Mouse (Mus musculus): ENCODE results near the gene Hras. TPM values are rescaled to one million over a fixed set of nuclear protein-coding genes. Genes with fewer than 3 reads are reported as not detected.

Hras gene
- polyA plus RNA-seq, 1 experiment from 2014 or later: 48.0 TPM

DNA sequence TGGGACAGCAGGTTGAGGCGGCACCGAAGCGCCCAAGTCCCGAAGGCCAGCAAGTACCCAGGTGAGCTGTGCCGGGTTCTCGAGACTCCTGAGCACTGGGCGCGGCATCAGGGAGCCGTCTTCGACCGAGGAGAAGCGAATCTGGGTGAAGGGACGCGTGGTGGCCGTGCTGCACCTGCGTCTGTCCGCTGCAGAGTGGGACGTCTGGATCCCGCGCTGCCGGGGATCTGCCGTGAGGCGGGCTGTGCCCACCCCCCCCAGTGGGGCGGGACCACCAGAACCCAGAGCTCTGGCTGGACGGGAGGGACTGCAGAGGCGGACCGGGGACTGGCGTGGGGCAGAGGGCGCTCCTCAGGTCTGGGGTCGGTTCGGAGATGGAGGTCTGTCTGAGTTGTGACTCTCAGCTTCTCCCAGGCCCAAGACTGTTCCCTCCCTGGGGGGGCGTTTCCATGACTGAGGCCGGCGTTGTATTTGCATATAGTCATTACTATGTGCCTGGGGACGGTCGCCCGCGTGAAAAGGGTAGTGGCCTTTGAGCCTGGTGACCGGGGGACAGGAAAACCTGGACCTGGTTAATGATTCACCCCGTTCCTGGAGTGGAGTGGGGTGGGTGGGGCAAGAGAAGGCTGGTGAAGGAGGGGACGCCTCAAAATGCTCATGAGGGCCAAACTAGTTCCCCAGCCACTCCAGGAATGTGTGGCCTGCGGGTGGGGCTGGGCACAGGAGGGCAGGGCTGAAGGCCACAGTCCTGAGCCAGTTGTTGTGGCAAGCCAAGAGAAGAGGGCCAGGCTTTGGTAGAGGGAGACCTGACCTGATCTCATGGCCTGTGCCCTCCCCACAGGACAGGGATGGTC lies 22.3 kb upstream of the Hras start:
- Histone ChIP-seq H3K4me1 (ENCODE audit: control insufficient read depth, insufficient read depth, low read length) (peaks cover 57% of the 10 kb centered on the region), H3K36me3 (ENCODE audit: control insufficient read depth, insufficient read depth, low read length) (no peaks in the 10 kb centered on the region), H3K27me3 (ENCODE audit: control insufficient read depth, insufficient read depth, low read length) (no peaks in the 10 kb centered on the region), H3K9me3 (replicated peaks; ENCODE audit: control insufficient read depth, low read length) (no peaks in the 10 kb centered on the region), H3K27ac (ENCODE audit: low read length) (peak overlapping the region; percentile 96), H3K4me2 (ENCODE audit: low read depth, low read length) (peak overlapping the region; percentile 85), H3K9ac (ENCODE audit: low read length) (peak overlapping the region; percentile 84), H3K4me3 (replicated peaks; ENCODE audit: low read length) (peak overlapping the region; percentile 68)
- peak; percentile 71 for ATAC-seq (ENCODE audit: insufficient read depth, low FRiP score)
- WGBS: under 1% methylated on average over 42 of the region's 42 CpGs

DNA sequence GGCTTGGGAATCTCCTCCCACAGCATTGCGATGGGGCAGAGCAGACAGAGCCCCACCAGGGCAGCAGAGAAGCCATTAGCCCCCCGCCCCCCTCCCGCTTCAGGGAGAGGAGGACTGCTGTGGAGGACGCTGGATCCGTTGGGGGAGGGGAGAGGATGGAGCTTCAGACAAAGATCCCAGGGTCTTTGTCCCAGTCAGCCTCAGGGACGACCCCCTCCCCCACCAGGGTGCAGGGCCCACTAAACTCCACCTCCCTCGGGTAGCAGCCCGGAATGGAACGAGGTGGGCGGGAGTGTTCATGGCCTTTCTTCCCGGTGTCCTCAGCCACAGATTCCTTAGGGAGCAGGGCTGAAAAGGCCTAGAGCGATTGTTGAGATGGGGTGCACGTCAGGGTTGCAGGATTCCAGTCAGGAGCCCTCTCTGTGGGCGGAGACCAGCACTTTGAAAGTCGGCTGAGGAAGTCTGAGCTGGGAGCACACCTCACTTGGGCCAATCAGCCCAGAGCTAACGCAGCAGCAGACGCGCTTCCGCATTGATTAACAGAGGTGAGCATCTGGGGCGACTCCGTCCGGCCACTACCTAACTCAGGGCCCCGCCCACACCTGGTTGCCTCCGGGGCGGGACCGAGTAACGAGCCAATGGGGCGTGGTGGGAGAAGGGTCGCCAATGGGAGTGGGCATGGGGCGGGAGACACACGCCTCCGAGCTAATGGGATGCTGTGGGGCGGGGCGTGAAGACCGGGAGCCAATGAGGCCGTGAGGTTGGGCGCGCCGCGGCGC lies 21.5 kb upstream of the Hras start, which contains the start of gene Rassf7:
TSS of gene Rassf7 (plus strand) at position 760 of the 779 bp plus-strand sequence.
- no peaks in the 10 kb centered on the region for H3K36me3 ChIP-seq (ENCODE audit: control insufficient read depth, insufficient read depth, low read length)
- WGBS: under 1% methylated on average over 41 of the region's 41 CpGs
- peak; percentile 93 for ATAC-seq (ENCODE audit: insufficient read depth, low FRiP score)
- H3K4me1 ChIP-seq (ENCODE audit: control insufficient read depth, insufficient read depth, low read length): peaks cover 50% of the 10 kb centered on the region
- peak within 1 kb of the TSS; percentile 85 for H3K4me2 ChIP-seq (ENCODE audit: low read depth, low read length)
- H3K27ac ChIP-seq (ENCODE audit: low read length): peak within 1 kb of the TSS; percentile 97
- no peaks in the 10 kb centered on the region for H3K9me3 ChIP-seq (replicated peaks; ENCODE audit: control insufficient read depth, low read length)
- H3K9ac ChIP-seq (ENCODE audit: low read length): peak within 1 kb of the TSS; percentile 84
- H3K27me3 ChIP-seq (ENCODE audit: control insufficient read depth, insufficient read depth, low read length): no peaks in the 10 kb centered on the region
- peak within 1 kb of the TSS; percentile 68 for H3K4me3 ChIP-seq (replicated peaks; ENCODE audit: low read length)

DNA sequence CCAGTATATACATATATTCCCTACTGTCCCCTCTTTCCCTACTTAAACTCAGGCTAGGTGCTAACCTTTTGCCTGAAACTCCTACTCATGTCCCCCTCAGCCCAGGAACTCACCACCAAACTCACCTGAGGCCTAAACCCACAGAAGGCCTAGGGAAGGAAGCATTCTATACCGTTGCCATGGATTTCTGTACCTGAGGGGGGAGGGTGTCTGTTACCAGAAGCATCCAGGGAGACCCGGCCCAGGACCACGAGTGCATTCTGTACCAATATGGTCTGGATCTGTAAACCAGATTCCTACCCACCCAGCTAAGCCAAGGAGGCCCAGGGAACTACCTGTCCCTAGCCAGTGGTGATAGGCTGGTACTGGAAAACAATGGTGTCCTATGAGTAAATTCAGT lies 20.5 kb upstream of the Hras start:
- no peak overlapping the region for H3K4me2 ChIP-seq (ENCODE audit: low read depth, low read length)
- WGBS: 59% methylated on average over 3 of the region's 3 CpGs
- H3K9ac ChIP-seq (ENCODE audit: low read length): no peak overlapping the region
- no peak overlapping the region for H3K4me3 ChIP-seq (replicated peaks; ENCODE audit: low read length)
- H3K36me3 ChIP-seq (ENCODE audit: control insufficient read depth, insufficient read depth, low read length): no peaks in the 10 kb centered on the region
- H3K9me3 ChIP-seq (replicated peaks; ENCODE audit: control insufficient read depth, low read length): no peaks in the 10 kb centered on the region
- H3K4me1 ChIP-seq (ENCODE audit: control insufficient read depth, insufficient read depth, low read length): peaks cover 42% of the 10 kb centered on the region
- no peak for ATAC-seq (ENCODE audit: insufficient read depth, low FRiP score)
- no peaks in the 10 kb centered on the region for H3K27me3 ChIP-seq (ENCODE audit: control insufficient read depth, insufficient read depth, low read length)
- H3K27ac ChIP-seq (ENCODE audit: low read length): peak overlapping the region; percentile 97

DNA sequence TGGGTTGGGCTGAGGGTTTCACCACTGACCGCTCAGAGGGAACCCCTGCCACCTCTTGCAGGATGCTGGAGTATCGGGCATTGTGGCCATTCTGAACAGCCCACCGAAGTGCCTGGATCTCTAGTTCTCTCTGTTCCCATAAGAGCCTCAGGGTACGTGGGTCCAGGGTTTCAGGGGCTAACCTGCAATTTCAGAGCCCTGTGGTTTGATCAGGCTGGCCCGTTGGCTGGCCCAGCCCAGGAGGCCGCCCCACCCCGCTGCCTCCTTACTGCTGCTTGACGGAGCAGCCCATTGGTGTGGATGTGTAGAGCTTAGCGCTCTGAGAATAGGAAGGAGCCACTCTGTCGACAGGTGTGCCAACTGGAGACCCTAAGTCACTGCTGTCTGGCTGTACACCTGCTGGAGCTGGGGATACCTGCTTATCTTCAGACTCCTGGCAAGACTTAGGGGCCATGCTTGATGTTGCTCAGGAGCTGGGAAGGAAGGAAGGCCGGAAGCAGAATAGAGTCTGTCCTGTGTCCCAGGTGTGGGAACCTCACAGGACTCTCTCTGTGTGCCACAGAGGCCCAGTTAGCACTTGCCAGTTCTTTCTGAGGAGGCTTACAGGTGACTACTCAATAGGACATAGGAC lies 19.9 kb upstream of the Hras start, which contains the start of gene Lmntd2:
TSS of gene Lmntd2 (minus strand) at position 476 of the 631 bp plus-strand sequence.
- H3K4me3 ChIP-seq (replicated peaks; ENCODE audit: low read length): peak within 1 kb of the TSS; percentile 68
- H3K27me3 ChIP-seq (ENCODE audit: control insufficient read depth, insufficient read depth, low read length): no peaks in the 10 kb centered on the region
- peak within 1 kb of the TSS; percentile 97 for H3K27ac ChIP-seq (ENCODE audit: low read length)
- peak within 1 kb of the TSS; percentile 78 for H3K9ac ChIP-seq (ENCODE audit: low read length)
- H3K36me3 ChIP-seq (ENCODE audit: control insufficient read depth, insufficient read depth, low read length): no peaks in the 10 kb centered on the region
- no peaks in the 10 kb centered on the region for H3K9me3 ChIP-seq (replicated peaks; ENCODE audit: control insufficient read depth, low read length)
- no peak for ATAC-seq (ENCODE audit: insufficient read depth, low FRiP score)
- H3K4me1 ChIP-seq (ENCODE audit: control insufficient read depth, insufficient read depth, low read length): peaks cover 38% of the 10 kb centered on the region
- H3K4me2 ChIP-seq (ENCODE audit: low read depth, low read length): peak within 1 kb of the TSS; percentile 85
- 87% methylated on average over 11 of the region's 11 CpGs for WGBS

DNA sequence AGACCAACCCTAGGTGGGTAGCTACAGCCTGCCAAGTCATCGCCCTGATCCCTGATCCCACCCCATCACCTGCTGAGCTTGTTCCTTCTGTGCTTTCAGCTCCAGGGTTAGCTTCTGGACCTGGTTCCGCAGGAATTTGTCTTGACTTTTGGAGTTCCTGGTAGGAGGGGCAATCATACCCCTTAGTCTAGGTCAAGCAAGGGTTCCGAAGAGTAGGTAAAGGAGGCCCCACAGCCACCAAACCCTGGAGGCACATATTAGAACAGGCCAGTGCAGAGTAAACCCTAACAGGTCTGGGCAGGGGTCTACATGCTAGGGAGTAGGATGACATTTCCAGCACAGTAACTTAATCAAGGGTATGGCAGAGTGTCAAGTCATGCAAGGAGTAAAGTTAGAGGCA lies 19.3 kb upstream of the Hras start:
- Histone ChIP-seq H3K4me3 (replicated peaks; ENCODE audit: low read length) (no peak overlapping the region), H3K4me2 (ENCODE audit: low read depth, low read length) (no peak overlapping the region), H3K4me1 (ENCODE audit: control insufficient read depth, insufficient read depth, low read length) (peaks cover 32% of the 10 kb centered on the region), H3K27ac (ENCODE audit: low read length) (peak overlapping the region; percentile 97), H3K27me3 (ENCODE audit: control insufficient read depth, insufficient read depth, low read length) (no peaks in the 10 kb centered on the region), H3K9ac (ENCODE audit: low read length) (0 out of 2 replicates have a peak overlapping the region, but pooled peaks have one; percentile 46), H3K9me3 (replicated peaks; ENCODE audit: control insufficient read depth, low read length) (no peaks in the 10 kb centered on the region), H3K36me3 (ENCODE audit: control insufficient read depth, insufficient read depth, low read length) (no peaks in the 10 kb centered on the region)
- ATAC-seq (ENCODE audit: insufficient read depth, low FRiP score): no peak
- 70% methylated on average over 3 of the region's 3 CpGs for WGBS

DNA sequence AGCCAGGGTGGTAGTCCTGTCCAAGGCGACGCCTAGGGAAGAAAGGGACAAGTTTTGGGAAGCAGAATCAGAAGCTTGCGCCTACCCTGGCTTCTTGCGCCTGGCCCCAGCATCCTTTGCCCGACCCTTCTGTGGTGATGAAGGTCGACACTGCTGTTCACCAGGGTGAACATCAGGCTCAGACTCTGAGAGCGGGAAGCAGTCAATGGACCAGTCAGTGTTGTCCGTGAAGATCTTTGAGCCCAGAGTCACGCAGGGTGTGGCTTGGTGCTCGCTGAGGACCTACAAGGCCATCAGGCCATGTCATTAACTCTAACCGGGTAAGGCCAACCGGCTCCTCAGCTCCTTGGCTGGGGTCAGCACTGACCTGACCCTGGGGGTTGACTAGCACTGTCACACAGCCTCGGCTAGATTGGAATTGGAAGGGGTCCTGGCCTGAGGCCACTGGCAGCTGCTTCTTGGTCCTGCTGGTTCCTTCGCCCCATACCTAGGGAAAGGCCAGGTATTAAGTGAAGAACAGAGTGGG lies 16.9 kb upstream of the Hras start:
- Histone ChIP-seq H3K4me1 (ENCODE audit: control insufficient read depth, insufficient read depth, low read length) (peaks cover 12% of the 10 kb centered on the region; the same call in 1 of the 2 replicates), H3K4me2 (ENCODE audit: low read depth, low read length) (no peak overlapping the region), H3K27ac (ENCODE audit: low read length) (no peak overlapping the region), H3K9ac (ENCODE audit: low read length) (no peak overlapping the region), H3K4me3 (replicated peaks; ENCODE audit: low read length) (no peak overlapping the region), H3K9me3 (replicated peaks; ENCODE audit: control insufficient read depth, low read length) (no peaks in the 10 kb centered on the region), H3K27me3 (ENCODE audit: control insufficient read depth, insufficient read depth, low read length) (no peaks in the 10 kb centered on the region), H3K36me3 (ENCODE audit: control insufficient read depth, insufficient read depth, low read length) (no peaks in the 10 kb centered on the region)
- WGBS: 88% methylated on average over 14 of the region's 14 CpGs
- ATAC-seq (ENCODE audit: insufficient read depth, low FRiP score): no peak

DNA sequence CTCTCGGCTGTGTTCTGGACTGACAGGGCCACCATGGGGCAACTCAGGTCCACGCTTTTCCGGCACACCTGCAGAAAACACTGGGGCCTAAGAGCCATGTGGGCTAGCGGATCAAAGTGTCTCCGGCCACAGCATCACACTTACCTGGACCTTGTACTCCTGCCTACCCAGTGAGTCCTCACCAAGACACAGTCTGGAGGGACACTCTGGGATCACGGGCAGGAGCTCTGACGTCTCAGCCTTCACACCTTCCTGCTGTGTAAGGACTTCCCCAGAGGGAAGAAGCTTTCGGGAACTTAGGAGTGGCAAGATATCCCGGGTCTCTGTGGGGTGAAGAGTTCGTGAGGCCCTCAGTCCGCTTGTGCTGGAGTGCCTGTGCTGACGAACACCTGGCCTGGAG lies 16.3 kb upstream of the Hras start:
- Histone ChIP-seq H3K27ac (ENCODE audit: low read length) (no peak overlapping the region), H3K4me1 (ENCODE audit: control insufficient read depth, insufficient read depth, low read length) (peaks cover 10% of the 10 kb centered on the region; the same call in 1 of the 2 replicates), H3K9me3 (replicated peaks; ENCODE audit: control insufficient read depth, low read length) (no peaks in the 10 kb centered on the region), H3K9ac (ENCODE audit: low read length) (no peak overlapping the region), H3K4me3 (replicated peaks; ENCODE audit: low read length) (no peak overlapping the region), H3K36me3 (ENCODE audit: control insufficient read depth, insufficient read depth, low read length) (no peaks in the 10 kb centered on the region), H3K4me2 (ENCODE audit: low read depth, low read length) (no peak overlapping the region), H3K27me3 (ENCODE audit: control insufficient read depth, insufficient read depth, low read length) (no peaks in the 10 kb centered on the region)
- ATAC-seq (ENCODE audit: insufficient read depth, low FRiP score): no peak
- 58% methylated on average over 12 of the region's 12 CpGs for WGBS

DNA sequence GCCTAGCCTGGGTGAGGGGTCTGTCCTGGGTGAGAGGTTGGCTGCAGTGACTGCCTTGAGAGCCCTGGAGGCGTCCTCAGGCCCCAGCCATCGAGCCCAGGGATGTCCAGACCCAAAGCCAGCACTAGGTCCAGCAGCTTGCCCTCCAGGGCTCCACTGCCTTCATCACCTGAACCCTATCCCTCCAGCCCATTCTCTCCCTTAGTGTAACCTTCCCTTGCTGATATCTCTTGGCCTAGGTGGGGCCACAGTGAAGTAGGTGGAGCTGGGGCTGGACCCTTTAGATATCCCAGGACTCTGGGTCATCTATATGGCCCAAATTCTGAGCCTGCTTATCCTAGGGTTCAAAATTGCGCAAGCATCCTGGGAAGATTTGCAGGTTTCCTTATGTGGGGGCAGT lies 15.7 kb upstream of the Hras start:
- H3K9me3 ChIP-seq (replicated peaks; ENCODE audit: control insufficient read depth, low read length): no peaks in the 10 kb centered on the region
- no peak overlapping the region for H3K27ac ChIP-seq (ENCODE audit: low read length)
- 88% methylated on average over 3 of the region's 3 CpGs for WGBS
- H3K27me3 ChIP-seq (ENCODE audit: control insufficient read depth, insufficient read depth, low read length): no peaks in the 10 kb centered on the region
- H3K4me3 ChIP-seq (replicated peaks; ENCODE audit: low read length): no peak overlapping the region
- H3K4me1 ChIP-seq (ENCODE audit: control insufficient read depth, insufficient read depth, low read length): peaks cover 5% of the 10 kb centered on the region; the same call in 1 of the 2 replicates
- H3K9ac ChIP-seq (ENCODE audit: low read length): no peak overlapping the region
- ATAC-seq (ENCODE audit: insufficient read depth, low FRiP score): no peak
- H3K4me2 ChIP-seq (ENCODE audit: low read depth, low read length): no peak overlapping the region
- H3K36me3 ChIP-seq (ENCODE audit: control insufficient read depth, insufficient read depth, low read length): no peaks in the 10 kb centered on the region
